Comparison of ENCODE assay signal across 12 mouse cellular contexts in the genomic region with DNA sequence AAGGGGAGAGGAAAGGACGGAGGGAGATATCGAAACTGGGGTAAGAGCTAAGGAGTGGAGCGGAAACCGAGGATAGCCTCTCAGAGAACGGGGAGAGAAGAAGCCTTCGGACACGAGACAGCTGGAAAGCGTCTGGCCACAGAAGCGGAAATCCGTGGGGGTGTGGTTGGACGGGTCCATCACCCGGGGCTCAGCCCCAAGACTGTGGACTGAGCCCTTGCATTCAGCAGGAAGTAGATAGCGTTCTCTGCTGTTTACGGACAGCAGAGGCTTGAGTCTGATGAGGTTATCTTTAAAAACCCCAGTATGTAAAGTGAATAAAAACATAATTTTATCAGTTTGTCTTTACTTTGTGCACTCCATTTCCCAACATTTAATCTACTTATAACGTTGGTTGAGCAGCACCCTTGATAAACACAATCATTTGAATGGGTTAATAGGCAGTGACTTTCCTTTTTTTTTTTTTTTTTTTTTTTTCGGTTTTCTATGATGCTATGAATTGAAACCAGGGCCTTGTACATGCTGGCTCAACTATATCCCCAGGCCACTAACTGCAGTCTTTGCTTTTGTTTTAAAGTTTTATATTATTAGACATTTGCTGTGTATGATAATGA. TPM values are rescaled to one million over a fixed set of nuclear protein-coding genes. Genes with fewer than 3 reads are reported as not detected.
DNase-seq lines count a peak whose midpoint lies in the region; ATAC-seq and TF ChIP-seq lines count a peak whose summit lies in the region.
"Had no signal": no experiment of that assay in that cellular context is flagged by ENCODE, and none has a peak within 500 bp of the region (broad histone marks: within the 10 kb centered on the region; RNA-seq: fewer than 3 reads in every experiment).

No protein-coding gene starts in this region.

- peak; percentile 21 for DNase-seq in gastrocnemius, adult 2 months
- DNase-seq in gastrocnemius, postnatal 10 days = no peak
- peak; percentile 91 for DNase-seq in 416B (ENCODE audit: low read depth)
- DNase-seq in heart, postnatal 10 days = peak; percentile 49 to 62
- DNase-seq in cerebellum, postnatal 10 days = no peak
- no peak for DNase-seq in layer of hippocampus, adult 11-12 months (ENCODE audit: low spot score)
- DNase-seq: adrenal gland, postnatal 25 days; cerebellum, postnatal 14 days; left cerebral cortex, postnatal 4 days had no signal

- no peaks in the 10 kb centered on the region for H3K9me3 ChIP-seq in lung, embryonic 15.5 days
- H3K9me3 ChIP-seq in hindbrain, embryonic 16.5 days (ENCODE audit: control insufficient read depth, low read length) = no peaks in the 10 kb centered on the region
- H3K9me3 ChIP-seq: embryonic facial prominence, embryonic 15.5 days had no signal

- H3K4me3 ChIP-seq in gastrocnemius, adult 2 months = no peak overlapping the region
- H3K4me3 ChIP-seq in lung, embryonic 15.5 days = 0 out of 2 replicates have a peak overlapping the region, but pooled peaks have one; percentile 10
- H3K4me3 ChIP-seq in hindbrain, embryonic 16.5 days (ENCODE audit: low read length) = no peak overlapping the region
- H3K4me3 ChIP-seq: embryonic facial prominence, embryonic 15.5 days had no signal

- no peak overlapping the region for H3K27ac ChIP-seq in gastrocnemius, adult 2 months
- peak overlapping the region; percentile 21; the same call in 1 of the 2 replicates for H3K27ac ChIP-seq in lung, embryonic 15.5 days
- H3K27ac ChIP-seq in hindbrain, embryonic 16.5 days (ENCODE audit: low read depth, low read length) = no peak overlapping the region
- H3K27ac ChIP-seq: embryonic facial prominence, embryonic 15.5 days had no signal

- H3K4me2 ChIP-seq in lung, embryonic 15.5 days = peak overlapping the region; percentile 20
- no peak overlapping the region for H3K4me2 ChIP-seq in hindbrain, embryonic 16.5 days (ENCODE audit: low read length)
- H3K4me2 ChIP-seq: embryonic facial prominence, embryonic 15.5 days had no signal

- H3K36me3 ChIP-seq in lung, embryonic 15.5 days = no peaks in the 10 kb centered on the region
- no peaks in the 10 kb centered on the region for H3K36me3 ChIP-seq in hindbrain, embryonic 16.5 days (ENCODE audit: control insufficient read depth, insufficient read depth, low read length)
- H3K36me3 ChIP-seq: embryonic facial prominence, embryonic 15.5 days had no signal

- ATAC-seq in lung, embryonic 15.5 days (ENCODE audit: borderline replicate concordance, extremely low read depth, low FRiP score, low TSS enrichment) = peak; percentile 88; the same call in 1 of the 2 replicates
- no peak for ATAC-seq in hindbrain, embryonic 16.5 days

- H3K9ac ChIP-seq in lung, embryonic 15.5 days = no peak overlapping the region
- no peak overlapping the region for H3K9ac ChIP-seq in hindbrain, embryonic 16.5 days (ENCODE audit: low read depth, low read length)
- H3K9ac ChIP-seq: embryonic facial prominence, embryonic 15.5 days had no signal

- TF ChIP-seq CTCF in gastrocnemius, adult 2 months (IDR thresholded peaks at IDR 0.05) = no peak

- intact Hi-C loops in gastrocnemius, adult 2 months (cut with DNase I) = no loop called here
- intact Hi-C loops in heart, postnatal 10 days (cut with DNase I) = no loop called here

- H3K4me1 ChIP-seq in lung, embryonic 15.5 days = no peaks in the 10 kb centered on the region
- no peaks in the 10 kb centered on the region for H3K4me1 ChIP-seq in hindbrain, embryonic 16.5 days (ENCODE audit: control insufficient read depth, insufficient read depth, low read depth, low read length)
- H3K4me1 ChIP-seq: embryonic facial prominence, embryonic 15.5 days had no signal

- no peaks in the 10 kb centered on the region for H3K27me3 ChIP-seq in lung, embryonic 15.5 days
- H3K27me3 ChIP-seq in hindbrain, embryonic 16.5 days (replicated peaks; ENCODE audit: control insufficient read depth, insufficient read depth, low read length) = no peaks in the 10 kb centered on the region
- H3K27me3 ChIP-seq: embryonic facial prominence, embryonic 15.5 days had no signal

- 40% methylated on average over 16 of the region's 16 CpGs for WGBS in lung, embryonic 15.5 days
- WGBS in hindbrain, embryonic 16.5 days = 84% methylated on average over 16 of the region's 16 CpGs

RNA-seq across cellular contexts. Expression of gene Dync1i2, which starts 7.6 kb away (rescaled TPM):
- 10 to 100 TPM; 40.1 to 49.3 TPM for total RNA-seq in gastrocnemius, adult 2 months (2021)
- 10 to 100 TPM; 54.5 to 62.8 TPM for total RNA-seq in gastrocnemius, postnatal 10 days (2021)
- total RNA-seq in heart, postnatal 10 days (2021) = 10 to 100 TPM; 85.4 to 92.6 TPM
- polyA plus RNA-seq in lung, embryonic 15.5 days (2015; fragmentation: Nextera tagmentation; extraction: Ambion mirVana) = 90.3 and 99.6 TPM in 2 replicates
- polyA plus RNA-seq in hindbrain, embryonic 16.5 days (2015; fragmentation: Nextera tagmentation; extraction: Ambion mirVana) = 145 and 167 TPM in 2 replicates

Comparison
In these comparisons a context has a peak if more than half of its experiments do, and no peak if none do; other contexts are left out.
1. DNase-seq: peak in gastrocnemius, adult 2 months (single experiment), 416B (single experiment) and heart, postnatal 10 days (2 of 2); none in gastrocnemius, postnatal 10 days (single experiment), cerebellum, postnatal 10 days (0 of 2) and layer of hippocampus, adult 11-12 months (single experiment).